Mouse (Mus musculus) ES-Bruce4 (cell line): Measurements from ENCODE around the gene Chchd5.
A peak's percentile ranks its signal among the peaks of the same experiment; 100 is the strongest.

ENCODE experiments used
- CTCF ChIP-seq: IDR thresholded peaks from one replicate; pipeline ENCODE4 v1.8.1; 2011; ENCODE audit warnings: low read depth, low read length
- EP300 ChIP-seq: IDR thresholded peaks from 2 replicates; pipeline ENCODE4 v1.6.1; 2011; ENCODE audit warnings: low read depth, low read length; ENCODE audit not compliant: insufficient read depth

DNA sequence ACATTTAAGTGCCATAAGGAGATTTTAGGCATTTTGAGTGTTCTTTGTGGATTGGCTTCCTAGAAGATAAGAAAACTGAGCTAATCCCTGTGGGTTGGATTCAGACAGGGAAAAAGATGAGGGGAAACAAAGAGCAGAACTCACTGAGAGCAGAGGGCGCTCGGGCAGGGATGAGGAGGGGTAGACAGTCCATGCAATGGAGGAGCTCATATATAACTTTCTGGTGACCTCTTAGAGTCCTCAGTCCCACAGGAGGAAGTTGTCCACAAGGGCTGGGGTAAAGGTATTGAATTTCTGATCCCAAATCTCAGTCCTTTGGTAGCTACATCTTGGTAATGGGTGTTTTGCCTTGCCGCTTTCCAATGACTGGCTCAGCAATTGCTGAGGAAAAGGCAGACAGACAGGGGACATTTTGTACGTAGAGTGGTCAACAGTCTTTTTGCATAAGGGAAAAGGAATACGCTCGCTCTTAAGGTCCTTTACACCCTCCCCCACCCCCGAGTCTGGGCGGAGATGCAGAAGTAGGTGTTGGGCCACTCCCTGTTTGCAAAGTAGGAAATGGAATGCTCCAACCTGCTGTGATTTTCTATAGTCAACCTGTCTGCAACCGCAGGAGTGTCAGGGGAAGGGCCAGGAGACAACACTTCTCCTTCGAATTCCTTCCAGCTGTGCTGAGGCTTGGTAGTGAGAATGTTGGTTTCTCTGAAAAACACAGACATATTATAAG lies 48.8 kb downstream of the Chchd5 start:
- TF ChIP-seq CTCF = no peak
- peak; percentile 98 for TF ChIP-seq EP300
